Mouse (Mus musculus) liver, embryonic 12.5 days (tissue): ENCODE measurements around the gene Atxn2l. TPM values are rescaled to one million over a fixed set of nuclear protein-coding genes. Genes with fewer than 3 reads are reported as not detected.

Experiments used
- ATAC-seq: fragments of 200-750 bp; cut with Nextera tagmentation; 2 replicates; pipeline ENCODE4 v1.8.0; 2017; ENCODE audit warnings: moderate number of reproducible peaks, mild to moderate bottlenecking, moderate library complexity
- H3K27ac ChIP-seq: fragments of 300-500 bp; sonication (generic); 2 replicates; pipeline ENCODE4 v1.5.1; 2016; ENCODE audit warnings: mild to moderate bottlenecking
- H3K27me3 ChIP-seq: fragments of 300-500 bp; sonication (generic); replicated peaks from 2 replicates; pipeline ENCODE4 v1.6.1; 2016; ENCODE audit warnings: mild to moderate bottlenecking, moderate library complexity
- H3K36me3 ChIP-seq: fragments of 300-500 bp; sonication (generic); 2 replicates; pipeline ENCODE4 v1.6.1; 2016; ENCODE audit warnings: mild to moderate bottlenecking, moderate library complexity
- H3K4me1 ChIP-seq: fragments of 300-500 bp; sonication (generic); 2 replicates; pipeline ENCODE4 v1.6.1; 2016
- H3K4me2 ChIP-seq: fragments of 300-500 bp; sonication (generic); 2 replicates; pipeline ENCODE4 v1.6.1; 2016; ENCODE audit warnings: mild to moderate bottlenecking, moderate library complexity
- H3K4me3 ChIP-seq: fragments of 300-500 bp; sonication (generic); 2 replicates; pipeline ENCODE4 v1.5.1; 2016; ENCODE audit warnings: mild to moderate bottlenecking, moderate library complexity
- H3K9ac ChIP-seq: fragments of 300-500 bp; sonication (generic); 2 replicates; pipeline ENCODE4 v1.6.1; 2016; ENCODE audit warnings: mild to moderate bottlenecking, moderate library complexity
- H3K9me3 ChIP-seq: fragments of 300-500 bp; sonication (generic); replicated peaks from 2 replicates; pipeline ENCODE4 v1.6.1; 2016; ENCODE audit warnings: mild to moderate bottlenecking, moderate library complexity
- WGBS: fragments of 180-500 bp; shearing (Covaris S2); methylation state at CpG from one replicate; pipeline ENCODE4 v1.1.7; 2016; ENCODE audit not compliant: insufficient replicate concordance; 5-methylcytosine and 5-hydroxymethylcytosine counted together
- polyA plus RNA-seq: library from polyadenylated mRNA; unstranded; fragments of >200 nt; fragmentation: Nextera tagmentation; extraction: Ambion mirVana; gene quantifications from 2 replicates; pipeline ENCODE4 v1.2.1, GENCODE M21; 2016

The Atxn2l gene
- polyA plus RNA-seq, 1 experiment from 2014 or later = 49.4 TPM

DNA sequence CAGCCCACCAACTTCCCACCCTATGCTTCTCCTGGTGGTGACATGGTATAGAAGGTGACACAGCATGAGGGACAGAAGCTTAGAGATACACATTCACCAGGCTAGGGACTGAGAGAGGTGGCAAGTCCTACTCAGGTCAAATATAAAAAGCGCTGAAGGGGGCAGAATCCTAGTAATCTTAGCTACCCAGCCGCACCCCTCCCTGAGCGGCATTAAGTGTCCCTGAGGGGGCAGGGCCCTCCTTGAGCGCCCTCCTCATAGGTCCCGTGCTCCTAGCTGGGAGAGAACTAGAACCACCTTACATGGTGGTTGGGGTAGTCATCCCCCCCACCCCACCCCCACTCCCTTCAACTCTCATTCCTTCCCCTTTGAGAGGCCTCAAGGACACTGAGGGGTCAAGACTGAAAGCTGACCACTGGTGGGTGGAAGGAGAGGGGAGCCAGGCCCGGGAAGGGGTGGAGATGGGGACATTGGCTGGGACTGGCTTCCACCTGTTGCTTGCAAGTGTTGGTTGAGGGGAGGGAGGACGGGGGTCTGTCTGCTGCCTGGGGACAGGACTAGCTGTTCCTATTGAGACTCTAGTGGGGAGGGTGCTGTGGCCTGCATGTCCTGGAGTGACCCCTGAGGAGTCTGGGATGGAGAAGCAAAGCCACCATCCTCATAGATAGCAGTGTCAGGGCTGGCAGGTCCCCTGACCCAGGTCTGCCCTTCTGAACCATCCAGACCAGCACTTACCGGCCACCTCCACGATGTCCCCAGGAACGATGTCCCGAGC lies 44.2 kb downstream of the Atxn2l start:
- no peak overlapping the region for H3K27ac ChIP-seq
- H3K27me3 ChIP-seq = peaks cover 21% of the 10 kb centered on the region
- 69% methylated on average over 11 of the region's 11 CpGs for WGBS
- no peak overlapping the region for H3K4me3 ChIP-seq
- no peak for ATAC-seq
- H3K36me3 ChIP-seq = no peaks in the 10 kb centered on the region
- H3K4me1 ChIP-seq = peaks cover 20% of the 10 kb centered on the region
- no peak overlapping the region for H3K4me2 ChIP-seq
- H3K9ac ChIP-seq = no peak overlapping the region; the same call in 1 of the 2 replicates
- no peaks in the 10 kb centered on the region for H3K9me3 ChIP-seq

DNA sequence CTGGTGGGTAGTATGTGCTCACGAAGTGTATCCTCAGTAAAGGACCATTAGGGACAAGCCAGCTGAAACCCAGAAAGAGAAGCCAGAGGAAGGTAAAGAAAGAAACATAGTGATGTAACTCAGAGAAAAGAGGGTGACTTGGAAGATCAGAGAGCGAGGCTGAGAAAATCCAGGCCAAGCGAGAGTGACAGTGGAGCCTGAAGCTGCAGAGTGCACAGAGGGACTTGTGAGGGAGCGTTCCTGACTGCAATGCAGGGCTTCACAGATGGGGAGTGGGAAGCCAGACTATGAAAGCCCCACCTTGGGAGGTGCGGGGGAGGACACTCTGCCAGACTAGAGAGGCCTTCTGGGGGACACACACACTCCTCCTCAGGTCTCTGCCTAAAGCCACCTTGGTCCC lies 45.0 kb downstream of the Atxn2l start:
- Histone ChIP-seq H3K36me3 (no peaks in the 10 kb centered on the region), H3K9me3 (no peaks in the 10 kb centered on the region), H3K4me2 (no peak overlapping the region), H3K9ac (no peak overlapping the region; the same call in 1 of the 2 replicates), H3K4me3 (no peak overlapping the region), H3K4me1 (peaks cover 12% of the 10 kb centered on the region; the same call in 1 of the 2 replicates), H3K27ac (no peak overlapping the region), H3K27me3 (peaks cover 21% of the 10 kb centered on the region)
- ATAC-seq = no peak
- WGBS = 72% methylated on average over 5 of the region's 5 CpGs

DNA sequence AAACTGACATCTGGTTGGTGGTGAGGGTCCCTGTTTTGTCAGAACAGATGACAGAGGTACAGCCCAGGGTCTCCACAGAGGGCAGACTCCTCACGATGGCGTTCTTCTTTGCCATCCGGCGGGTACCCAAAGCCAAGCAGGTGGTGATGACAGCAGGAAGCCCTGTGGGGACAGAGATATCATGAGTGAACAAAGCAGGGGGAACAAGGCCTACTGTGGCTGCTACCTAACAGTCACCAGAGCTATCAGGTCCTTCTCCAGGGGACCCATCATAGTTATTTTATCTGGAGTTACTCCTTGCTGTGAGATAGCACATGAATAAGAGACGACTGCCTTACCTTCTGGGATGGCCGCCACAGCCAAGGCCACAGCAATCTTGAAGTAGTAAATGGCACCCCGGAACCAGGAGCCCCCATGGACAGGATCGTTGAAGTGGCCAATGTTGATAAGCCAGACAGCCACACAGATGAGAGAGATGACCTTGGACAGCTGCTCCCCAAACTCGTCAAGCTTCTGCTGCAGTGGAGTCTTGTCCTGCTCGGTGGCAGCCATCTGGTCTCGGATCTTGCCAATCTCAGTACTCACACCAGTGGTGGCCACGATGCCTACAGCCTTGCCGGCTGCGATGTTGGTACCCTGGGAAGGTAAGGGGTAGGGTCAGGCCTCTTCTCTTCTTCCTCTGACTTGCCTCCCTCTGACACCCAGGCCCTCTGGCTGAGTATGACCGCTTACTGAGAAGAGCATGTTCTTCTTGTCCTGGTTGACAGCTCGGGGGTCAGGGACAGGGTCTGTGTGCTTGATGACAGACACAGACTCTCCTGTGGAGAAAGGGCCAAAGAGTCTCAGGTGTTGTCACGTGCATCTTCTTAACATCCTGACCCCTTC lies 46.6 kb downstream of the Atxn2l start:
- WGBS = 46% methylated on average over 17 of the region's 17 CpGs
- no peak overlapping the region for H3K4me2 ChIP-seq
- H3K9me3 ChIP-seq = no peaks in the 10 kb centered on the region
- H3K36me3 ChIP-seq = no peaks in the 10 kb centered on the region
- H3K4me1 ChIP-seq = 0 out of 2 replicates have a peak, but pooled peaks cover 9% of the 10 kb centered on the region
- no peak overlapping the region for H3K4me3 ChIP-seq
- peaks cover 14% of the 10 kb centered on the region; the same call in 1 of the 2 replicates for H3K27me3 ChIP-seq
- H3K27ac ChIP-seq = no peak overlapping the region
- no peak for ATAC-seq
- H3K9ac ChIP-seq = no peak overlapping the region

DNA sequence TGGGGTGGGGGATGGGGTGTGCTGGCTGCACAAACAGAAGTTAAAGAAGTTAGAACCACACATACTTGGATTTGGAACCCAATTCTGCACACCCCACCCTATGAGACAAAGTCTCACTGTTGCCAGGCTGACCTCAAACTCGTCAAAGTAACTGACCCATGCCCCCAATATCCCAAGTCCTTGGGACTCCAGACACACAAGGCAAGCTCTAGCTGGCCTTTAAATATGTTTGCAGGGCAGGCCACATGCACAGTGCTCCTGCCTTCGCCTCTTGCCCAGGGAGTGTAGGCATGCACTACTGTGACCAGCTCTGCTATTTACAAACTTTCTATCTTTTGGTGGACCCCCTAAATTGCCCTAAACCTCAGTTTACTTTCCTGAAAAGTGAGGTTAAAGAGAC lies 48.0 kb downstream of the Atxn2l start:
- Histone ChIP-seq H3K4me2 (no peak overlapping the region), H3K27ac (no peak overlapping the region), H3K4me1 (0 out of 2 replicates have a peak, but pooled peaks cover 9% of the 10 kb centered on the region), H3K9me3 (no peaks in the 10 kb centered on the region), H3K4me3 (no peak overlapping the region), H3K27me3 (peaks cover 11% of the 10 kb centered on the region; the same call in 1 of the 2 replicates), H3K36me3 (no peaks in the 10 kb centered on the region), H3K9ac (no peak overlapping the region)
- 50% methylated on average over 2 of the region's 2 CpGs for WGBS
- no peak for ATAC-seq

DNA sequence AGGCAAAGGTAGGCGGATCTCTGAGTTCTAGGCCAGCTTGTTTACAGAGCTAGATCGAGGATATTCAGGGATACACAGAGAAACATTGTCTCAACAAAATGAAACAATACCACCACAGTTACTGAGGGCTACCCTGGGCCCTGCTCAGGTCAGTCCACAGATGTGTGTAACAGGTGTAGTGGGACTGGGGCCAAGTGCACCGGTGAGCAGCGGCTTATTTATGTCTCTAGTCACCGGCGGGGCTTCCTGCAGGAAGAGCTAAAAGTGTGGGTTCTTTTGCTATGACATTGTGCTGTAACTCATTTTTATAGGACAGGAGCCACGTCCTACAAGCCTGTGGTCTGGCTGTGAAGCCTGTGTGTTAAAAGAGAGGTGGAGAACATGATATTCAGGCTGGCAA lies 49.4 kb downstream of the Atxn2l start:
- Histone ChIP-seq H3K4me2 (no peak overlapping the region), H3K9ac (no peak overlapping the region), H3K9me3 (no peaks in the 10 kb centered on the region), H3K4me1 (0 out of 2 replicates have a peak, but pooled peaks cover 9% of the 10 kb centered on the region), H3K27me3 (0 out of 2 replicates have a peak, but pooled peaks cover 3% of the 10 kb centered on the region), H3K4me3 (no peak overlapping the region), H3K36me3 (no peaks in the 10 kb centered on the region), H3K27ac (no peak overlapping the region)
- no peak for ATAC-seq
- WGBS = 61% methylated on average over 7 of the region's 7 CpGs

DNA sequence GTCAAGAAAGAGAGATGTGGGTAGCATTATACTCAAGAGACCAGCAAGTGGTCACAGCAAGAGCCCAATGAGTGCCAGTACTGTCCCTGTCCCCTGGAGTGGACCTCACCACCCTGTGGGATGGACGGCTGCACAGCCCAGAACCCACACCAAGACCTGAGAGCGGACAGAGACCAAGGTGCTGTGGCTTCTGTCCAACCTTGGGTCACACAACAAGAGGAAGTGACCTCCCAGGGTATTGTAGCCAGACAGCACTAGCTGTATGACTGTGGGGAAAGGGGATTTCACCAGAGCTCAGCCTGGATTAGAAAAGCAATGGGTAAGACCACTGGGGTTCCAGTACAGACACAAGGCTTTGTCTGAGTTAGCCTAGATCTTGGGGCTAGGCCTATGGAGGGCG lies 51.0 kb downstream of the Atxn2l start:
- no peak overlapping the region for H3K4me3 ChIP-seq
- H3K4me1 ChIP-seq = 0 out of 2 replicates have a peak, but pooled peaks cover 9% of the 10 kb centered on the region
- no peak overlapping the region for H3K9ac ChIP-seq
- no peak overlapping the region for H3K27ac ChIP-seq
- H3K9me3 ChIP-seq = no peaks in the 10 kb centered on the region
- ATAC-seq = no peak
- H3K4me2 ChIP-seq = no peak overlapping the region
- 75% methylated on average over 3 of the region's 3 CpGs for WGBS
- no peaks in the 10 kb centered on the region; the same call in 1 of the 2 replicates for H3K36me3 ChIP-seq
- H3K27me3 ChIP-seq = no peaks in the 10 kb centered on the region

DNA sequence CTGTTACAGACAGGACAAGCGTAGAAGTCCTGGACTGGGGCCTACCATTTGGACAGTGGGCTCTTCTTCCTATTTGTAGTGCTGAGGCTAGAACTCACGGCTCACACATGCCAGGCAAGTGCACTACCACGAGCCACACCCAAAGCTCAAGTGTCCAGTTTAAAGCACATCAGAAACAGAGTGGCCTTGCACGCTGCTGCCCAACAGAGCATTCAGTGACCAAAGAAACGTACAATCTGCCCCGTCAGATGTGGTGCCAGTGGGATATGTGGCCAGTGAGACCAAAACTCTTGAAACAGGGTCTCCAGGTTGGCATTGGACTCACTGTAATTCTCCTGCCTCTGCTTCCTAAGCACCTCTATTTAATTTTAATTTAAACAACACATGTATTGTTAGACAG lies 52.6 kb downstream of the Atxn2l start:
- 79% methylated on average over 6 of the region's 6 CpGs for WGBS

DNA sequence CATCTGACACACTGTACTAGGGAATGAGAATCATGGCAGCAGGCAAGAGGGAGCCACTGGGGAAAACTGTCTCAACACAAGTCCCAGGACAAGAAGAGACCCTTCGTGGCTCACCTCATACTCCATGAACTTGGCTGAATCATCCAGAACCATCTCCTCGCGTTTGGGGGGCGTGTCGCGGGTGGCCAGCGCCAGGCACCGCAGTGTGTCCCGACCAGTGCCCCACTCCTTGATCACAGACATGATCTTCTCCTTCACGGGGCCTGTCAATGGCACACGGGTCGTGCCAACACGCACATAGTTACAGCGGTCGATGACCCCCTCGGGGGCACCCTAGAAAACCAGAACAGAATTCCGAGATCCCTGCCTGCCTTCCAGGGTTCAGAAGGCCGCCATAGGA lies 53.2 kb downstream of the Atxn2l start:
- Histone ChIP-seq H3K4me2 (no peak overlapping the region), H3K4me3 (no peak overlapping the region), H3K9ac (no peak overlapping the region), H3K9me3 (no peaks in the 10 kb centered on the region), H3K36me3 (peaks cover 16% of the 10 kb centered on the region), H3K4me1 (no peaks in the 10 kb centered on the region), H3K27me3 (no peaks in the 10 kb centered on the region), H3K27ac (no peak overlapping the region)
- WGBS = 84% methylated on average over 18 of the region's 18 CpGs
- ATAC-seq = no peak

More for the DNA sequence above, 52.6 kb downstream of the Atxn2l start:
- Histone ChIP-seq H3K27ac (no peak overlapping the region), H3K27me3 (no peaks in the 10 kb centered on the region), H3K9ac (no peak overlapping the region), H3K4me1 (no peaks in the 10 kb centered on the region), H3K4me3 (no peak overlapping the region), H3K36me3 (peaks cover 9% of the 10 kb centered on the region), H3K4me2 (no peak overlapping the region), H3K9me3 (no peaks in the 10 kb centered on the region)
- no peak for ATAC-seq

DNA sequence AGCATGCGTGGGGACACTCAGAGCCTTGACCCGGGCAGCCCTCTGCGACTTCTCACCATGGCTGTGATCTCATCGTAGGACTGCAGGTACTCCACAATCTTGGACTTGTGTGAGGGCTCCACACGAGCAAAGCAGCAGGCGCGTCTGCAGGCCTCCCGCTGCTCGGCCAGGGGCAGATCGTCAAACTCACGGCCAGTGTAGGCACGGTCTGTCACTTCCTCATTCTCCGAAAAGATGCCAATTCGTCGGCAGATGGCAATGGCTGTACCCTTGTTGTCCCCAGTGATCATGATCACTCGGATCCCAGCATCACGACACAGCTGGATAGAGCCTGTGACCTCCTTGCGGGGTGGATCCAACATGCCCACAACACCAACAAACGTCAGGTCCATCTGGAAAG lies 54.8 kb downstream of the Atxn2l start:
- no peak overlapping the region for H3K9ac ChIP-seq
- no peaks in the 10 kb centered on the region for H3K27me3 ChIP-seq
- no peak overlapping the region for H3K27ac ChIP-seq
- no peaks in the 10 kb centered on the region for H3K4me1 ChIP-seq
- H3K4me2 ChIP-seq = no peak overlapping the region
- 79% methylated on average over 19 of the region's 19 CpGs for WGBS
- H3K36me3 ChIP-seq = peaks cover 27% of the 10 kb centered on the region
- no peak for ATAC-seq
- H3K9me3 ChIP-seq = no peaks in the 10 kb centered on the region
- H3K4me3 ChIP-seq = no peak overlapping the region

DNA sequence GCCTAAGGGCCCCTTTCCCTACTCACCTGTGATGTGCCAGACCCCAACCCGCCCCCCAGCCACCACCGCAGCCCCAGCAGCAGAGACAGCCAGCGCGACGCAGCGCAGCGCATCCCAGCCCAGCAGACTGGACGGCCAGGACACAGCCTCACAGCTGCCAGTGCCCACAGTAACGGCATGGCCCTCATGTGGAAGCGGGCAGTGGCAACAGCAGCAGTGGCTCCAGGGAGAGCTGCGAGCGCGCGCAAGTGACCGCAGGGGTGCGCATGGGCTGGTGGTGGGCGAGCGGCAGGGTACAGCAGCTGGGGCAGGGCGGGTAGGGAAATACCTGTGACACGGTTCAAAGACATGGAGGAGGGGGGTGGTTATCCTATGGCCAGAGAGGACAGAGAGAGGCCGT lies 57.0 kb downstream of the Atxn2l start:
- WGBS = 91% methylated on average over 21 of the region's 21 CpGs
- H3K9me3 ChIP-seq = no peaks in the 10 kb centered on the region
- H3K4me2 ChIP-seq = no peak overlapping the region
- no peak overlapping the region for H3K9ac ChIP-seq
- no peak overlapping the region for H3K27ac ChIP-seq
- H3K4me3 ChIP-seq = no peak overlapping the region
- no peak for ATAC-seq
- H3K27me3 ChIP-seq = no peaks in the 10 kb centered on the region
- H3K4me1 ChIP-seq = no peaks in the 10 kb centered on the region
- H3K36me3 ChIP-seq = peaks cover 34% of the 10 kb centered on the region

DNA sequence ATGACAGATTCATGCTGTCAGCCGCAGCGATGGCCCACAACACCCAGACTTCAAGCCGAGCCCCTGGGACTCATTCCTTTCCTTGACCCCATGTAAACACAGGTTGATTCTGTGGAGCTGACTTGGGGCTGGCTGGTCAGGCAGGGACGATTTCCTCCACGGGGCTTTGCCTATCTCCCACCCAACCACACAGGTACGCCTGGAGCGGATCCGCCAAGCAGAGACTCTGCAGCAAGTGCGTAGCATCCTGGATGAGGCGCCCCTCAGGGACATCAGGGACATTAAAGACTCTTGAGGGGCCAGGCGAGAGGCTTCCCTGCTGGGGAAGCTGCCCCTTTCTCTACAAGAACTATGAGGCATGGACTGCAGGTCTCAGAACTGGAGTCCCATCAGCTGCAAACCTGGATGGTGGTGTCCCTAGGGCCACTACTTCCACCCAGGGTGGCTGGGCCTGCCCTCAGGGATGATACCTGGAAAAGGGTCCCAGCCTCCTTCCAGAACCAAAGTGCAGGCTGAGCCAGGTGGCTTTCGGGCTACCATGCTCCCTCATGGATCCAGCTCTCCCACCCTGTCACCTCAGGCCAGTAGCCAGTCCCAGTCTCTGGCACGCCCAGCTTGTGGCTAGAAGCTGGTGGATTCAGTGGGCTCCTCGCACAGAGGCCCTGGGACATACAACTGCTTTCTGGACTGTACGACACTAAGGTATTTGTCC lies 58.0 kb downstream of the Atxn2l start:
- Histone ChIP-seq H3K4me2 (no peak overlapping the region), H3K9me3 (no peaks in the 10 kb centered on the region), H3K9ac (no peak overlapping the region), H3K36me3 (peaks cover 34% of the 10 kb centered on the region), H3K27me3 (no peaks in the 10 kb centered on the region), H3K27ac (no peak overlapping the region), H3K4me1 (no peaks in the 10 kb centered on the region), H3K4me3 (no peak overlapping the region)
- ATAC-seq = no peak
- WGBS = 84% methylated on average over 15 of the region's 15 CpGs
